Comparison of ENCODE assay signal across 25 mouse cellular contexts in genomic region chr4:59457091-59457490, GRCm38 (mm10). TPM values are rescaled to one million over a fixed set of nuclear protein-coding genes. Genes with fewer than 3 reads are reported as not detected.
DNase-seq lines count a peak whose midpoint lies in the region; ATAC-seq and TF ChIP-seq lines count a peak whose summit lies in the region.
"Had no signal": no experiment of that assay in that cellular context is flagged by ENCODE, and none has a peak within 500 bp of the region (broad histone marks: within the 10 kb centered on the region; RNA-seq: fewer than 3 reads in every experiment).

No protein-coding gene starts in this region.

- H3K4me2 ChIP-seq in liver, embryonic 11.5 days, result no peak overlapping the region
- no peak overlapping the region for H3K4me2 ChIP-seq in stomach, embryonic 16.5 days (ENCODE audit: low read depth, low read length)
- H3K4me2 ChIP-seq: forebrain, embryonic 13.5 days; heart, embryonic 12.5 days; heart, embryonic 15.5 days; hindbrain, embryonic 14.5 days had no signal

- no peak overlapping the region for H3K27ac ChIP-seq in liver, embryonic 11.5 days (ENCODE audit: low read depth, low read length)
- no peak overlapping the region for H3K27ac ChIP-seq in testis, adult 2 months (ENCODE audit: control insufficient read depth, insufficient read depth, low read depth, low read length)
- H3K27ac ChIP-seq in stomach, embryonic 16.5 days (ENCODE audit: low read length), result peak overlapping the region; percentile 57; the same call in 1 of the 2 replicates
- H3K27ac ChIP-seq: forebrain, embryonic 10.5 days; forebrain, embryonic 13.5 days; heart, embryonic 15.5 days; hindbrain, embryonic 10.5 days; hindbrain, embryonic 14.5 days; hindbrain, postnatal 0 days had no signal

- no peak for TF ChIP-seq POLR2A in testis, adult 2 months (IDR thresholded peaks at IDR 0.05; ENCODE audit: control insufficient read depth, low read depth, low read length)

- peak; percentile 23 for DNase-seq in liver, embryonic 11.5 days (ENCODE audit: low spot score)
- DNase-seq in liver, result no peak
- no peak for DNase-seq in testis, postnatal 14 days (ENCODE audit: low spot score)
- no peak for DNase-seq in cerebellum, adult 18-20 months
- DNase-seq: adrenal gland, adult 8-10 months; adrenal gland, postnatal 25 days; cerebellum, adult 11-12 months; cerebellum, adult 9-10 months; cerebellum, postnatal 14 days; gastrocnemius, postnatal 10 days; gastrocnemius, postnatal 36 days; heart, postnatal 10 days; heart, postnatal 36 days had no signal

- WGBS in liver, embryonic 11.5 days, result 88% methylated on average over 5 of the region's 5 CpGs
- WGBS in stomach, embryonic 16.5 days, result 82% methylated on average over 5 of the region's 5 CpGs

- TF ChIP-seq CTCF in testis, adult 2 months (IDR thresholded peaks at IDR 0.05; ENCODE audit: control insufficient read depth, insufficient read depth, insufficient replicate concordance, low read depth, low read length), result no peak

- H3K4me1 ChIP-seq in liver, embryonic 11.5 days (replicated peaks; ENCODE audit: control insufficient read depth, insufficient read depth, low read length), result peaks cover 12% of the 10 kb centered on the region; the same call in 1 of the 2 replicates
- no peaks in the 10 kb centered on the region; the same call in none of the 2 replicates for H3K4me1 ChIP-seq in testis, adult 2 months (ENCODE audit: control insufficient read depth, insufficient read depth, low read length)
- H3K4me1 ChIP-seq in stomach, embryonic 16.5 days (ENCODE audit: control insufficient read depth, insufficient read depth, low read length), result peaks cover 8% of the 10 kb centered on the region
- H3K4me1 ChIP-seq: forebrain, embryonic 10.5 days; forebrain, embryonic 13.5 days; hindbrain, embryonic 10.5 days had no signal

- H3K36me3 ChIP-seq in liver, embryonic 11.5 days (ENCODE audit: control insufficient read depth, insufficient read depth, low read length), result no peaks in the 10 kb centered on the region
- H3K36me3 ChIP-seq in testis, adult 2 months (ENCODE audit: control insufficient read depth, insufficient read depth, low read length), result no peaks in the 10 kb centered on the region
- no peaks in the 10 kb centered on the region for H3K36me3 ChIP-seq in stomach, embryonic 16.5 days (ENCODE audit: control insufficient read depth, insufficient read depth, low read length)
- H3K36me3 ChIP-seq: forebrain, embryonic 10.5 days; heart, embryonic 12.5 days; heart, embryonic 15.5 days; hindbrain, embryonic 10.5 days had no signal

- no peaks in the 10 kb centered on the region for H3K9me3 ChIP-seq in liver, embryonic 11.5 days (ENCODE audit: control insufficient read depth, low read length)
- H3K9me3 ChIP-seq in stomach, embryonic 16.5 days (replicated peaks; ENCODE audit: control insufficient read depth, low read length), result no peaks in the 10 kb centered on the region
- H3K9me3 ChIP-seq: forebrain, embryonic 10.5 days; forebrain, embryonic 13.5 days; heart, embryonic 12.5 days; heart, embryonic 15.5 days; hindbrain, embryonic 10.5 days had no signal

- no peak overlapping the region for H3K4me3 ChIP-seq in liver, embryonic 11.5 days (ENCODE audit: low read depth, low read length)
- peak overlapping the region; percentile 19; the same call in 1 of the 2 replicates for H3K4me3 ChIP-seq in testis, adult 2 months (ENCODE audit: control insufficient read depth, low read depth, low read length)
- no peak overlapping the region for H3K4me3 ChIP-seq in stomach, embryonic 16.5 days (replicated peaks; ENCODE audit: low read length)
- H3K4me3 ChIP-seq: forebrain, embryonic 10.5 days; forebrain, embryonic 13.5 days; heart, embryonic 12.5 days; heart, embryonic 15.5 days; hindbrain, embryonic 10.5 days had no signal

- ATAC-seq in liver, embryonic 11.5 days (replicated peaks; ENCODE audit: low FRiP score), result no peak
- no peak for ATAC-seq in stomach, embryonic 16.5 days (ENCODE audit: insufficient read depth, low FRiP score)
- ATAC-seq: activated CD4-positive, CD25-positive, alpha-beta regulatory T cell, adult 4 months; CD4-positive, CD25-positive, alpha-beta regulatory T cell, adult 4 months; forebrain, embryonic 13.5 days; forebrain, embryonic 16.5 days; hindbrain, postnatal 0 days had no signal

- H3K27me3 ChIP-seq in liver, embryonic 11.5 days (replicated peaks; ENCODE audit: control insufficient read depth, insufficient read depth, low read length), result no peaks in the 10 kb centered on the region
- H3K27me3 ChIP-seq in testis, adult 2 months (ENCODE audit: control insufficient read depth, insufficient read depth, low read length), result no peaks in the 10 kb centered on the region
- H3K27me3 ChIP-seq in stomach, embryonic 16.5 days (ENCODE audit: control insufficient read depth, insufficient read depth, low read length), result no peaks in the 10 kb centered on the region
- H3K27me3 ChIP-seq: forebrain, embryonic 13.5 days; heart, embryonic 12.5 days; heart, embryonic 15.5 days had no signal

- no peak overlapping the region for H3K9ac ChIP-seq in liver, embryonic 11.5 days (ENCODE audit: low read depth, low read length)
- no peak overlapping the region for H3K9ac ChIP-seq in stomach, embryonic 16.5 days (ENCODE audit: low read length)
- H3K9ac ChIP-seq: forebrain, embryonic 13.5 days; heart, embryonic 12.5 days; heart, embryonic 15.5 days; hindbrain, embryonic 14.5 days had no signal

RNA-seq across cellular contexts. Expression of gene Susd1, which starts 18.7 kb away (rescaled TPM):
- 15.8 and 20.8 TPM in 2 replicates for polyA plus RNA-seq in liver, embryonic 11.5 days (2014; fragmentation: Nextera tagmentation; extraction: Ambion mirVana)
- polyA plus RNA-seq in testis, adult 2 months (2012; rRNA removed), result 3.1 and 4.8 TPM in 2 replicates
- 8.3 and 11.8 TPM in 2 replicates for polyA plus RNA-seq in stomach, embryonic 16.5 days (2015; fragmentation: Nextera tagmentation; extraction: Ambion mirVana)
